Mouse (Mus musculus): ENCODE results near the gene Cbr2.

- no peak for TF ChIP-seq CTCF (IDR thresholded peaks at IDR 0.05; ENCODE audit: borderline replicate concordance, extremely low read depth, insufficient read depth, insufficient read length)
- no peak for TF ChIP-seq POLR2A (IDR thresholded peaks at IDR 0.05; ENCODE audit: borderline replicate concordance, extremely low read depth, insufficient read depth, insufficient read length, poor library complexity, severe bottlenecking)
Measured at GRCm38 (mm10) chr11:120761811-120762671, 30.1 kb upstream of the Cbr2 start.

Measured in brain, embryonic 14.5 days (tissue).